Mouse (Mus musculus): ENCODE measurements at regions not wholly inside any gene's neighbourhood (a gene's known extent, or its start where the extent isn't known, plus 50 kb on each side); places are given as distances from the start of the nearest gene placed in this dataset.

DNA sequence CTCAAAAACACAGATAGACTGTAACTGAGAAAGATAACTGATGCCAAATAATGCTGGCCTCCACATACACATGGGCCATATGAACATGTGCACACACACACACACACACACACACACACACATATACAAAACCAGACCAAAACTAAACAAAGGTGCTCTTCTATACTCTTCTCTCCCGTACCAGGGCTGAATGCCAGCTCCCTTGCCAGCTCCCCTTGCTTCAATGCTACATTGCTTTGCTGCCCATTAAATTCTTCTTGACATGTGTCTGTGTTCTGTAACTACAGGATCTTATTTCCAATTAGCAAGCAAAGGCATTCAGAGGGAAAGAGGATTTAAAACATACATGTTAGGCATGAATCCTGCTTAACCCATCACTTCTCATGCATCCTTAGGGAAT lies 74.3 kb upstream of the Chrm2 start:
- no peak overlapping the region for H3K9ac ChIP-seq (ENCODE audit: insufficient read depth, low read depth, low read length, poor library complexity, severe bottlenecking)
- no peaks in the 10 kb centered on the region for H3K4me1 ChIP-seq (ENCODE audit: control insufficient read depth in 2 of 2, insufficient read depth in 2 of 2, low read length in 2 of 2, poor library complexity in 1 of 2)
- H3K4me3 ChIP-seq (ENCODE audit: insufficient read depth in 1 of 2, low read depth in 1 of 2, low read length in 2 of 2, poor library complexity in 1 of 2, severe bottlenecking in 1 of 2), result no peak overlapping the region
- no peak for TF ChIP-seq CHD2 (IDR thresholded peaks at IDR 0.05; ENCODE audit: low read depth, low read length)
- TF ChIP-seq ZC3H11A (IDR thresholded peaks at IDR 0.05; ENCODE audit: borderline replicate concordance, low read depth, low read length), result no peak
- no peaks in the 10 kb centered on the region for H3K9me3 ChIP-seq (ENCODE audit: control insufficient read depth, insufficient read depth, low read depth, low read length)
- no peak for DNase-seq (ENCODE audit: low read depth, low spot score)
- H3K36me3 ChIP-seq (ENCODE audit: control insufficient read depth, insufficient read depth, low read length, poor library complexity, severe bottlenecking), result no peaks in the 10 kb centered on the region
- H3K27ac ChIP-seq (ENCODE audit: insufficient read depth, low read depth, low read length, poor library complexity, severe bottlenecking), result no peak overlapping the region
- in situ Hi-C loops (cut with MboI; ENCODE audit: low sequenced_read_pairs in 2 of 2, unreplicated experiment in 2 of 2), result no loop called here
